Mouse (Mus musculus) stomach, postnatal 0 days (tissue): ENCODE data around the gene Smg1. TPM values are rescaled to one million over a fixed set of nuclear protein-coding genes. Genes with fewer than 3 reads are reported as not detected.

Experiments
- ATAC-seq: fragments of 200-750 bp; cut with Nextera tagmentation; 2 replicates; pipeline ENCODE4 v1.8.0; 2017; ENCODE audit not compliant: low FRiP score, low TSS enrichment
- DNase-seq: peaks from one replicate; pipeline ENCODE4 v3.0.0-alpha.2; 2016; ENCODE audit warnings: low spot score
- H3K27ac ChIP-seq: fragments of 300-500 bp; sonication (generic); replicated peaks from 2 replicates; pipeline ENCODE4 v1.5.1; 2014; ENCODE audit warnings: mild to moderate bottlenecking, control low read depth
- H3K27me3 ChIP-seq: fragments of 300-500 bp; sonication (generic); 2 replicates; pipeline ENCODE4 v1.6.1; 2014; ENCODE audit warnings: low read length; ENCODE audit not compliant: control insufficient read depth, insufficient read depth
- H3K36me3 ChIP-seq: fragments of 300-500 bp; sonication (generic); 2 replicates; pipeline ENCODE4 v1.6.1; 2014; ENCODE audit warnings: low read length, mixed read lengths; ENCODE audit not compliant: control insufficient read depth, insufficient read depth
- H3K4me1 ChIP-seq: fragments of 300-500 bp; sonication (generic); replicated peaks from 2 replicates; pipeline ENCODE4 v1.6.1; 2014; ENCODE audit warnings: antibody characterized with exemption; ENCODE audit not compliant: control insufficient read depth, insufficient read depth
- H3K4me2 ChIP-seq: fragments of 300-500 bp; sonication (generic); replicated peaks from 2 replicates; pipeline ENCODE4 v1.6.1; 2014; ENCODE audit warnings: low read depth, mild to moderate bottlenecking, control low read depth, moderate library complexity
- H3K4me3 ChIP-seq: fragments of 300-500 bp; sonication (generic); 2 replicates; pipeline ENCODE4 v1.5.1; 2014; ENCODE audit warnings: low read depth, low read length, control low read depth
- H3K9ac ChIP-seq: fragments of 300-500 bp; sonication (generic); 2 replicates; pipeline ENCODE4 v1.6.1; 2014; ENCODE audit warnings: mild to moderate bottlenecking, low read length, control low read depth, mixed read lengths
- H3K9me3 ChIP-seq: fragments of 300-500 bp; sonication (generic); 2 replicates; pipeline ENCODE4 v1.6.1; 2016; ENCODE audit warnings: low read length; ENCODE audit not compliant: control insufficient read depth
- CTCF ChIP-seq: IDR thresholded peaks from 2 replicates; pipeline ENCODE4 v1.5.1; 2016; ENCODE audit warnings: antibody characterized with exemption, low read depth, mild to moderate bottlenecking, moderate library complexity
- EP300 ChIP-seq: optimal IDR thresholded peaks from 2 replicates; pipeline ENCODE3; 2016; ENCODE audit warnings: antibody characterized with exemption
- WGBS: fragments of 180-500 bp; shearing (Covaris S2); extraction: QIAGEN DNeasy Blood & Tissue Kit; methylation state at CpG from one replicate; pipeline ENCODE4 v1.1.7; 2014; 5-methylcytosine and 5-hydroxymethylcytosine counted together
- polyA plus RNA-seq: library from polyadenylated mRNA; unstranded; fragments of >200 nt; fragmentation: Nextera tagmentation; extraction: Ambion mirVana; gene quantifications from 2 replicates; pipeline ENCODE4 v1.2.1, GENCODE M21; 2015

Smg1 gene
- polyA plus RNA-seq, 1 experiment from 2014 or later, result 8.5 TPM

- Histone ChIP-seq H3K4me3 (peak overlapping the region; percentile 88; the same call in 1 of the 2 replicates), H3K4me2 (peak overlapping the region; percentile 62), H3K36me3 (peaks cover 18% of the 10 kb centered on the region), H3K4me1 (peaks cover 5% of the 10 kb centered on the region; the same call in 1 of the 2 replicates), H3K9me3 (no peaks in the 10 kb centered on the region), H3K27me3 (no peaks in the 10 kb centered on the region), H3K27ac (no peak overlapping the region), H3K9ac (no peak overlapping the region)
- no peak for TF ChIP-seq CTCF
- no peak for TF ChIP-seq EP300
- ATAC-seq (no peak), DNase-seq (no peak)
- 11% methylated on average over 8 of the region's 8 CpGs for WGBS
These were observed 126.5 kb downstream of the Smg1 start for GRCm38 (mm10) chr7:118116787-118117538.

GRCm38 (mm10) chr7:118115877-118116568 lies 127.4 kb downstream of the Smg1 start, which contains the start of gene Rps15a:
Gene Rps15a, minus strand, starts transcription at chr7:118116188.
- H3K9ac ChIP-seq, result peak within 1 kb of the TSS; percentile 99
- WGBS, result under 1% methylated on average over 40 of the region's 40 CpGs
- ATAC-seq (peak; percentile 84), DNase-seq (peak; percentile 94)
- peak within 1 kb of the TSS; percentile 90 for H3K27ac ChIP-seq
- H3K27me3 ChIP-seq, result no peaks in the 10 kb centered on the region
- peak within 1 kb of the TSS; percentile 86 for H3K4me2 ChIP-seq
- TF ChIP-seq CTCF (peak; percentile 18; the same call in 1 of the 2 replicates), EP300 (peak; percentile 99)
- peaks cover 20% of the 10 kb centered on the region for H3K36me3 ChIP-seq
- peaks cover 5% of the 10 kb centered on the region; the same call in 1 of the 2 replicates for H3K4me1 ChIP-seq
- H3K9me3 ChIP-seq, result no peaks in the 10 kb centered on the region
- H3K4me3 ChIP-seq, result peak within 1 kb of the TSS; percentile 88

GRCm38 (mm10) chr7:118115533-118115876 lies 128.0 kb downstream of the Smg1 start:
- TF ChIP-seq CTCF, result no peak
- TF ChIP-seq EP300, result no peak

GRCm38 (mm10) chr7:118113541-118114297 lies 129.8 kb downstream of the Smg1 start:
- ATAC-seq (no peak), DNase-seq (no peak)
- Histone ChIP-seq H3K27ac (no peak overlapping the region), H3K9me3 (no peaks in the 10 kb centered on the region), H3K4me3 (no peak overlapping the region), H3K27me3 (no peaks in the 10 kb centered on the region), H3K4me2 (peak overlapping the region; percentile 86), H3K9ac (peak overlapping the region; percentile 99; the same call in 1 of the 2 replicates), H3K4me1 (peaks cover 5% of the 10 kb centered on the region; the same call in 1 of the 2 replicates), H3K36me3 (peaks cover 12% of the 10 kb centered on the region; the same call in 1 of the 2 replicates)
- 57% methylated on average over 5 of the region's 5 CpGs for WGBS
- TF ChIP-seq EP300 (no peak), CTCF (no peak)

More at GRCm38 (mm10) chr7:118115533-118115876, 128.0 kb downstream of the Smg1 start:
- Histone ChIP-seq H3K4me3 (peak overlapping the region; percentile 88), H3K4me1 (peaks cover 5% of the 10 kb centered on the region; the same call in 1 of the 2 replicates), H3K36me3 (peaks cover 19% of the 10 kb centered on the region), H3K9ac (peak overlapping the region; percentile 99), H3K9me3 (no peaks in the 10 kb centered on the region), H3K27ac (peak overlapping the region; percentile 90), H3K27me3 (no peaks in the 10 kb centered on the region), H3K4me2 (peak overlapping the region; percentile 86)
- WGBS, result under 1% methylated on average over 20 of the region's 20 CpGs
- ATAC-seq (peak; percentile 60; the same call in 1 of the 2 replicates), DNase-seq (no peak)

GRCm38 (mm10) chr7:118111128-118111527 lies 132.3 kb downstream of the Smg1 start:
- ATAC-seq (no peak), DNase-seq (no peak)
- Histone ChIP-seq H3K4me3 (no peak overlapping the region), H3K4me2 (no peak overlapping the region), H3K27me3 (no peaks in the 10 kb centered on the region), H3K4me1 (peaks cover 5% of the 10 kb centered on the region; the same call in 1 of the 2 replicates), H3K9me3 (no peaks in the 10 kb centered on the region), H3K27ac (0 out of 2 replicates have a peak overlapping the region, but pooled peaks have one; percentile 18), H3K9ac (peak overlapping the region; percentile 27; the same call in 1 of the 2 replicates), H3K36me3 (peaks cover 27% of the 10 kb centered on the region)
- TF ChIP-seq EP300, result no peak
- WGBS, result 62% methylated on average over 3 of the region's 3 CpGs
